Mouse (Mus musculus) ES-Bruce4 (cell line): ENCODE results near the gene Aldh1a7.

Experiments used
- CTCF ChIP-seq: IDR thresholded peaks from one replicate; pipeline ENCODE4 v1.8.1; 2011; ENCODE audit warnings: low read depth, low read length
- EP300 ChIP-seq: IDR thresholded peaks from 2 replicates; pipeline ENCODE4 v1.6.1; 2011; ENCODE audit warnings: low read depth, low read length; ENCODE audit not compliant: insufficient read depth
- POLR2A ChIP-seq: IDR thresholded peaks from one replicate; pipeline ENCODE4 v1.8.1; 2011; ENCODE audit warnings: low read length; ENCODE audit not compliant: insufficient read depth

DNA sequence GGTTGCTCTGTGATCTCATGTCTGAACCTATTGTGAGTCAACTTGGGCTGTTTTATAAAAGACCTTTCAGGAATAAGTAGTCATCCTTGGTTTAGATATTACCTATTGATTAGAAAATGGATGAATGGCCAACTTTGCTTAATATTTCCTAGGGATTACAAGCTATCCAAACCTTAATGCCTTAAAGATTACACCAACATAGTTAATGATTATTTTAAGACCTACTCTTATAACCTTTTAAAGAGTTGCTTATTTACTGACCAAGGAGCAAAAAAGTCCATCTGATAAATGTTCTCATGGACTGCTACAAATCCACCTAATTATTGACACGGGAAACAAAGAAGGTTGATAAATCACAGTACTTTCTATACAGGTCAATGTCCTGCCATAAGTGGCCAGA lies 17.3 kb upstream of the Aldh1a7 start:
- no peak for TF ChIP-seq CTCF
- TF ChIP-seq EP300, result no peak
- no peak for TF ChIP-seq POLR2A
